Mouse (Mus musculus): ENCODE measurements around the gene Hmox1.

- TF ChIP-seq POLR2A (IDR thresholded peaks at IDR 0.05; ENCODE audit: control insufficient read depth, low read depth, low read length) (no peak), CTCF (IDR thresholded peaks at IDR 0.05; ENCODE audit: control insufficient read depth, insufficient read depth, insufficient replicate concordance, low read depth, low read length) (no peak)
Observed at GRCm38 (mm10) chr8:75082181-75082805, 11.1 kb upstream of the Hmox1 start.
